Mouse (Mus musculus) splenic B cell, adult 2 months (primary cell): ENCODE measurements around the gene Ccdc12.
A peak's percentile ranks its signal among the peaks of the same experiment; 100 is the strongest.
"Not testable (repeated sequence)": the region's sequence is repeated elsewhere in the genome, so short reads cannot be mapped to it uniquely, and the experiment has no call there.

Source experiments
- DNase-seq: peaks from one replicate; pipeline ENCODE4 v3.0.0-alpha.2; 2011; ENCODE audit warnings: low read depth, low spot score
- H3K27me3 ChIP-seq: 2 replicates; pipeline ENCODE4 v1.6.1; 2012; ENCODE audit warnings: mild to moderate bottlenecking, low read length, moderate library complexity, mixed read lengths; ENCODE audit not compliant: control insufficient read depth, poor library complexity, insufficient read depth, severe bottlenecking
- H3K36me3 ChIP-seq: 2 replicates; pipeline ENCODE4 v1.6.1; 2012; ENCODE audit warnings: mild to moderate bottlenecking, low read length, moderate library complexity, mixed read lengths; ENCODE audit not compliant: control insufficient read depth, poor library complexity, insufficient read depth, severe bottlenecking

Gene Ccdc12

DNA sequence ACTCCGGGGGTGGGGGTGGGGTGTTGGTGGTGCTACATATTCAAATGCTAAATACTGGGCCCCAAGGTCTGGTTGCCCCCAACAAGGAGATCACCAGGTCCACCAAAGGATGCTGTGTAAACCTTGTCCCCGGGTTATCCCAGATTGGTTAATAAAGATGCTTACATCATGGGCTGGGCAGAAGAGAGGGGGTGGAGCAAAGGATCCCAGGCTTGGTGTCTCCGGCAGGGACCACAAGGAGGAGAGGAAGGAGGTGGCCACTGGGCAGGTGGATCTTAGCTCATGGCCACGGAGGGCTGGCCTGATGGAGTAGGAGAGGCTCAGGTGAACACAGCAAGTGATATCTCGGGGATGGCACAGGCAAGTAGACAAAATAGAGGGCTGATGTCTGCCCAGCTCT is 22.6 kb downstream of the Ccdc12 start:
- no peaks in the 10 kb centered on the region for H3K36me3 ChIP-seq
- no peaks in the 10 kb centered on the region for H3K27me3 ChIP-seq
- no peak for DNase-seq

DNA sequence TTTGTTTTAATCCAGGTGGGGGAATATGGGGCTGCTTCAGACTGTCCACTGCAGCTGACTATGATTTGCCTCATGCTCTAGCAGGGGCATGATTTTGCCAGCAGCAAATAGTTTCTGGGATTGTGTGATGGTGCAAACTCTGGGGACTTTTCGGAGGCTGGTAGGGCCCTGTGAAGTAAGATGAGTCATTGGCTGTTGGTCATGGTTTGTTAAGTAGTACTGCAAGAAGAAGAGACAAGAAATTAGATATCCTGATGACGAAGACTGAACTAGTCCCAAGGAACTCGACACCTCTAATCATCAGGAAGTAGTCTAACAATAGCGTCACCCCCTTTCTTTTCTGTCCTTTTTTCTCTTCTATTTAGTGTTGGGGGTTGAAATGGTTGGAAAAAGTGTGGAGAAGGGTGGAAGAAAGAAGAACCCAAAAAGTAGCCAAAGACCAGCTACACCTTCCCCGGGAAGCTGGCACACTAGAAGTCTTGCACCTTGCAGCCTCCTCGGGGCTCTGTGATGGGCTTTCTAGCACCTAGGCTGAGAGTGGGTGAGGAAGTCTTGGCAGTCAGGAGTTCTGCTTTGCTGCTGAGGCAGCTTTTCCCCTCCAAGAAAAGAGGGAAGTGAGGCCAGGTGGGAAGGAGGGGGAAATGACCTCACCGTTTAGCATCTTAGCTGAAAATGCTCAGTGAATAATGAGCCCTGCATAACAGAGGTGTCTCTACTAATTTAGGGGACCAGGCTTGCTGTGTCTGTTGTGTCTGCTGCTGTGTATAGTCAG is 24.6 kb downstream of the Ccdc12 start:
- no peaks in the 10 kb centered on the region for H3K36me3 ChIP-seq
- peak; percentile 40 for DNase-seq
- H3K27me3 ChIP-seq = no peaks in the 10 kb centered on the region

DNA sequence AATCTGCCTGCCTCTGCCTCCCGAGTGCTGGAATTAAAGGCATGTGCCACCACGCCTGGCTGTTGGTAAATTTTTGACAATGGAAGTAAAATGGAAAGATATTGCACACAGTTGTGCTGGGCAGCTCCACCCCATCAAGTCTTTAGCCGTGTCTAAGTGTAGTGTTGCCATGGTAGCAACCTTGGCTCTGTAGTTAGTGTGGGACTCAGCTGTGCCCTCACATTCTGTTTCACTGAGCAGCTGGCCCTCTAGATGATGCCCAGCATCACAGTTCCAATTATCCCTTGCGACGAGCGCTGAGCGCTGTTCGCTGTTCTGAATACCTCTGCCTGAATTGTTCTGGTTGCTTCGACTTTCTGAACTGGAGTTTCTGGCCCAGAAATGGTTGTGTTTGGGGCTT is 25.5 kb downstream of the Ccdc12 start:
- Histone ChIP-seq H3K27me3 (no peaks in the 10 kb centered on the region), H3K36me3 (no peaks in the 10 kb centered on the region)
- no peak for DNase-seq

DNA sequence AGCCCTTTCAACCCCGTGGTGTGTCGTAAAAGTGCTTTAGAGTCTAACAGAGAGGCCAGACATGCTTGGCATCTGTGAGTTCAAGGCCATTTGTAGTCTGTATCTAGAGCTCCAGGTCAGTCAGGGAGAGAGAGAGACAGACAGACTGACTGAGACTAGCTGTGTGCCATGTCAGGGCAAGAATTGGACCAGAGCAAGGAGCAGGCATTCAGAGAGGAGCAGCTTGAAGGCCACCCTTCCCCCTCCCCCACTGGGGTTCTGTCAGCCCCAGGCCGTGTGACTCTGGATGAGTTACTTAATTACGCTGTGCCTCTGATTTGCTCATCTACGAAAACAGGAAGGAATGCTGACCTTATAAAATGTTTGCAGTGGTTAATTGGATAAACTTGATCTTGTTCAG is 26.0 kb downstream of the Ccdc12 start:
- DNase-seq = no peak
- no peaks in the 10 kb centered on the region for H3K27me3 ChIP-seq
- no peaks in the 10 kb centered on the region for H3K36me3 ChIP-seq

DNA sequence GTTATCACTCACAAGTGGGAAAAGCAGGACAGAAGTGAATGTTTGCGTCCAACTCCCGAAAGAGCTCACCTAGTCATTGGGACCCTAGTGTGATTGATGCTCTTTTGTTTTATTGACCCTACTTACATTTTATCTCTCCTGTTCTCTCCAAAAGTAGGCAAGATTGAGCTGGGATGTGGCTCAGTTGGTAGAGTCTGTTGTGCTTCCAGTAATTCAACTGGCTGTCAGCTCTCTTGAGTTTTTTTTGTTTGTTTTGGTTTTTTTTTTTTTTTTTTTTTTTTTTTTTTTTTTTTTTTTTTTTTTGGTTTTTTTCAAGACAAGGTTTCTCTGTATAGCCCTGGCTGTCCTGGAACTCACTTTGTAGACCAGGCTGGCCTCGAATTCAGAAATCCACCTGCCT is 26.4 kb downstream of the Ccdc12 start:
- not testable (repeated sequence) for DNase-seq, H3K27me3 ChIP-seq, H3K36me3 ChIP-seq

- no peak for DNase-seq
These were observed 27.3 kb downstream of the Ccdc12 start for GRCm38 (mm10) chr9:110683574-110684099.

GRCm38 (mm10) chr9:110684100-110684831 is 28.0 kb downstream of the Ccdc12 start:
- no peak for DNase-seq
- Histone ChIP-seq H3K27me3 (no peaks in the 10 kb centered on the region), H3K36me3 (no peaks in the 10 kb centered on the region)

More at GRCm38 (mm10) chr9:110683574-110684099, 27.3 kb downstream of the Ccdc12 start:
- Histone ChIP-seq H3K27me3 (no peaks in the 10 kb centered on the region), H3K36me3 (no peaks in the 10 kb centered on the region)

- no peaks in the 10 kb centered on the region for H3K27me3 ChIP-seq
- no peaks in the 10 kb centered on the region for H3K36me3 ChIP-seq
- DNase-seq = no peak
These were observed 28.9 kb downstream of the Ccdc12 start for GRCm38 (mm10) chr9:110685187-110685586.

GRCm38 (mm10) chr9:110685591-110685990 is 29.3 kb downstream of the Ccdc12 start:
- DNase-seq = no peak
- Histone ChIP-seq H3K27me3 (no peaks in the 10 kb centered on the region), H3K36me3 (no peaks in the 10 kb centered on the region)

GRCm38 (mm10) chr9:110686472-110686871 is 30.2 kb downstream of the Ccdc12 start:
- Histone ChIP-seq H3K27me3 (no peaks in the 10 kb centered on the region), H3K36me3 (no peaks in the 10 kb centered on the region)
- DNase-seq = no peak

DNA sequence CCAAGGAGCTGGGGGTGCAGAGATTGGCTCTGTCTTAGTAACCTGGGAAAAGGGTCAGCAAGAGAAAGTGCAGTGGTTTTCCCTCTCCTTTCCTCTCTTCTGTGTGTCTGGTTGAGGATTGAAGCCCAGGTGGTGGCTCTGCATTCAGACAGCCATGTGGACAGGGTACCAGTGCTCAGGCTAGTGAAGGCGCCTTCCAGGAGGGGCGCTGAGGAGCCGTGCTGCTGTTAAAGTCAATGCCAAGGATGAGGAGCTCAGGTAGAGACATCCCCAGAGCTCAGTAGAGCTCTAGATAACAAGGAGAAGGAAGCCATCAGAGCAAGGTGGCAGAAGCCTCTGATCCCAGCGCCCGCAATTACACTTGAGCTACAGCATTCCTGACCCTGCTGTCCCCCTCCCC is 30.8 kb downstream of the Ccdc12 start:
- Histone ChIP-seq H3K27me3 (no peaks in the 10 kb centered on the region), H3K36me3 (no peaks in the 10 kb centered on the region)
- DNase-seq = no peak

- H3K27me3 ChIP-seq = no peaks in the 10 kb centered on the region
- no peak for DNase-seq
- no peaks in the 10 kb centered on the region for H3K36me3 ChIP-seq
These were observed 31.5 kb downstream of the Ccdc12 start for GRCm38 (mm10) chr9:110687846-110688245.

DNA sequence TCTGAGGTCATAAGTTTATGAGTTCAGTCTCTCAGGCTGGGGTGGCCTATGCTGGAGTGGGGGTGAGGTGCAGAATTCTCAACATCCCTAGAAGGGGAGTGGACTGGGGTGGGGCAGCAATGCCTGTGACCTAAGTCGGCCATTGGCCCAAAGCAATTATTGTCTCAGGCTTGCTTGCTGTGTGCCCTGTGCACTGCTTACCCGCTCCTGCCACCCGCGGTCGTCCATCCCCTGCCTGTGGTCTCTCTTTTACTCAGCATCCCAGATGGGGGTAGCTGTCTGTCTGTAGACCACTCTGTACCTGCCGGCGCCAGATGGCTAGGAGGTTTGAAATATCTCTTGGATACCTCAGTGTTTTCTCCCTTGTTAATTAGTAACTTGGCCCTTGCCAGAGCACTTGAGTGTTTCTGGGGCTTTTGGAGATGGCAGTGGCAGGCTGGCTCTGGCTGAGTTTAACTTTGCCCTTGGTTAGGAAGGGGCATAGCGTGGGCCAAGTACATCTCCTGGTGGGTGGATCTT is 33.0 kb downstream of the Ccdc12 start:
- no peaks in the 10 kb centered on the region; the same call in 1 of the 2 replicates for H3K36me3 ChIP-seq
- DNase-seq = no peak
- no peaks in the 10 kb centered on the region for H3K27me3 ChIP-seq

- no peaks in the 10 kb centered on the region for H3K27me3 ChIP-seq
- DNase-seq = no peak
- H3K36me3 ChIP-seq = no peaks in the 10 kb centered on the region; the same call in 1 of the 2 replicates
These were observed 39.0 kb downstream of the Ccdc12 start for GRCm38 (mm10) chr9:110695165-110695755.

DNA sequence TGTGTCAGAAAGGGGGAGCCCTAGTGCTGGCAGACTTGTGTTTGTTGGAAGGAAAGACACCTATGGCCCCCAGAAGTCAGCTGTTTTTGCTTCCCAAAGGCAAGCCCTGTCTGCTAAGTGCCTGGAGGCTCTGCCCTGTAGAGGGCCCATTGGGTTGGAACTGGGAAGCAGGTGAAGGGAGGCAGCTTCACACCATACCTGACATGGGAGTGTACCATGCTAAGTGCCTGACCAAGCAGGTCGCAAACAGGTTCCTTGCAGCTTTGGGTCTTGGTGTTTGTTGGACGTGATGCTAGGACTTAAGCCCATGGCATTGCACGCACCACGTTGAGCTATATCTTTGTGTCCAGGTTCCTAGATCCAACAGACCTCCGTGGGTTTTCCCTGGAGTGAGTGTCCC is 40.1 kb downstream of the Ccdc12 start:
- no peak for DNase-seq

More for the DNA sequence above, 40.1 kb downstream of the Ccdc12 start:
- no peaks in the 10 kb centered on the region for H3K27me3 ChIP-seq
- H3K36me3 ChIP-seq = peaks cover 1% of the 10 kb centered on the region; the same call in 1 of the 2 replicates
